Mouse (Mus musculus) forebrain, embryonic 15.5 days (tissue): ENCODE data around the gene Anxa3. TPM values are rescaled to one million over a fixed set of nuclear protein-coding genes. Genes with fewer than 3 reads are reported as not detected.

Experiments used
- ATAC-seq: fragments of 200-750 bp; cut with Nextera tagmentation; replicated peaks from 2 replicates; pipeline ENCODE4 v1.8.0; 2017; ENCODE audit warnings: mild to moderate bottlenecking, moderate TSS enrichment, moderate library complexity
- H3K27ac ChIP-seq: fragments of 300-500 bp; sonication (generic); replicated peaks from 2 replicates; pipeline ENCODE4 v1.5.1; 2015; ENCODE audit warnings: mild to moderate bottlenecking, inconsistent platforms
- H3K27me3 ChIP-seq: fragments of 300-500 bp; sonication (generic); 2 replicates; pipeline ENCODE4 v1.6.1; 2015; ENCODE audit warnings: inconsistent platforms
- H3K36me3 ChIP-seq: fragments of 300-500 bp; sonication (generic); 2 replicates; pipeline ENCODE4 v1.6.1; 2015; ENCODE audit warnings: mild to moderate bottlenecking, inconsistent platforms
- H3K4me1 ChIP-seq: fragments of 300-500 bp; sonication (generic); 2 replicates; pipeline ENCODE4 v1.6.1; 2015; ENCODE audit warnings: inconsistent platforms
- H3K4me2 ChIP-seq: fragments of 300-500 bp; sonication (generic); replicated peaks from 2 replicates; pipeline ENCODE4 v1.6.1; 2015; ENCODE audit warnings: mild to moderate bottlenecking, inconsistent platforms
- H3K4me3 ChIP-seq: fragments of 300-500 bp; sonication (generic); 2 replicates; pipeline ENCODE4 v1.5.1; 2015; ENCODE audit warnings: mild to moderate bottlenecking, inconsistent platforms
- H3K9ac ChIP-seq: fragments of 300-500 bp; sonication (generic); replicated peaks from 2 replicates; pipeline ENCODE4 v1.6.1; 2015; ENCODE audit warnings: mild to moderate bottlenecking, inconsistent platforms
- H3K9me3 ChIP-seq: fragments of 300-500 bp; sonication (generic); 2 replicates; pipeline ENCODE4 v1.6.1; 2016; ENCODE audit warnings: inconsistent platforms
- WGBS: fragments of 180-500 bp; shearing (Covaris S2); methylation state at CpG from one replicate; pipeline ENCODE4 v1.1.7; 2015; ENCODE audit warnings: mixed read lengths; 5-methylcytosine and 5-hydroxymethylcytosine counted together
- polyA plus RNA-seq: library from polyadenylated mRNA; unstranded; fragments of >200 nt; fragmentation: Nextera tagmentation; extraction: Ambion mirVana; gene quantifications from 2 replicates; pipeline ENCODE4 v1.2.1, GENCODE M21; 2015

The Anxa3 gene
- polyA plus RNA-seq, 1 experiment from 2014 or later = 21.5 TPM

DNA sequence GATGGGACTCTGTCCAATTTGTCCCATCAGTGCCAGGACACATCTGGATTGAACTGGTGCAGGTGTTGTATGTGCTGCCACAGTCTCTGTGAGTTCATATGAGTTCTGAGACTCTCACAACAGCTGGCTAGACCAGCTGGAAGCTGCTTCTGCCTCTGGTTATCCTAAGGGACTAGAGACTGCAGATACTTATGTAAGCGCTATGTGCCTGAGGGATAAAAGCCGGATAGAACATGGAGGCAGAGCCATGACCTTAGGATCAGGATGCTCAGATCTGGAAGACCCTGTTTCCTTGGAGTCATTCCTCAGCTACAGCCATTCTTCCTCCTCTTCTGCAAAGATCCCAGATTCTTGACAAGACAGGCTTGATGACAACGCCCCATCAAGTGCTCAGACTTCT, 60.3 kb downstream of the Anxa3 start:
- Histone ChIP-seq H3K4me2 (no peak overlapping the region), H3K9ac (no peak overlapping the region), H3K27me3 (no peaks in the 10 kb centered on the region), H3K27ac (no peak overlapping the region), H3K36me3 (no peaks in the 10 kb centered on the region), H3K4me3 (no peak overlapping the region), H3K4me1 (no peaks in the 10 kb centered on the region), H3K9me3 (no peaks in the 10 kb centered on the region)
- WGBS = 90% methylated on average over 3 of the region's 3 CpGs
- ATAC-seq = no peak

DNA sequence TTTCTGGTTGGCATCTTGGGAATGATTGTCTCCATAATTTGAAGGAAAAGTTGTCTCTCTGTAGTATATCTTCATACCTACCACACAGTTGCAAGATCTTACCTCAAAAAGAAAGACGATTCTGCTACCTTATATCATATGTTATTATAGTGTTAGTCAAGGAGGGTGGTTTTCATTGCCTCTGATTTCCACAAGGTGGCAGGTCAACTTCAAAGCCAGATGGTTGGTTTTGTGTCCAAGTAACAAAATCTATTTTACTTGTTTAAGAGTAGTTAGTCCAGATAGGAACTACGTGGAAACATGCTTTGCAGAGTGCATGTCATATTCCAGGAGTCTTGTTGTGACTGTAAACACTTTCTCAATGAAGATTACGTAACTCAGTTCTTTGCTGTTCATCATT, 61.2 kb downstream of the Anxa3 start:
- no peaks in the 10 kb centered on the region for H3K27me3 ChIP-seq
- no peaks in the 10 kb centered on the region for H3K36me3 ChIP-seq
- no peak overlapping the region for H3K4me2 ChIP-seq
- H3K27ac ChIP-seq = no peak overlapping the region
- no peak for ATAC-seq
- no peaks in the 10 kb centered on the region for H3K4me1 ChIP-seq
- 84% methylated on average over 3 of the region's 3 CpGs for WGBS
- H3K9ac ChIP-seq = no peak overlapping the region
- no peak overlapping the region for H3K4me3 ChIP-seq
- no peaks in the 10 kb centered on the region for H3K9me3 ChIP-seq

- Histone ChIP-seq H3K36me3 (no peaks in the 10 kb centered on the region), H3K27ac (no peak overlapping the region), H3K4me3 (no peak overlapping the region), H3K9ac (no peak overlapping the region), H3K4me2 (no peak overlapping the region), H3K4me1 (no peaks in the 10 kb centered on the region), H3K27me3 (no peaks in the 10 kb centered on the region), H3K9me3 (no peaks in the 10 kb centered on the region)
- no peak for ATAC-seq
- 97% methylated on average over 1 of the region's 1 CpGs for WGBS
Measured at GRCm38 (mm10) chr5:96859938-96860337, 66.8 kb downstream of the Anxa3 start.

- Histone ChIP-seq H3K36me3 (no peaks in the 10 kb centered on the region), H3K4me1 (no peaks in the 10 kb centered on the region), H3K27ac (no peak overlapping the region), H3K9me3 (no peaks in the 10 kb centered on the region), H3K4me3 (no peak overlapping the region), H3K4me2 (no peak overlapping the region), H3K9ac (no peak overlapping the region), H3K27me3 (no peaks in the 10 kb centered on the region)
- 87% methylated on average over 4 of the region's 4 CpGs for WGBS
- no peak for ATAC-seq
Measured at GRCm38 (mm10) chr5:96867171-96867570, 74.0 kb downstream of the Anxa3 start.

GRCm38 (mm10) chr5:96868893-96869292, 75.8 kb downstream of the Anxa3 start:
- H3K9me3 ChIP-seq = no peaks in the 10 kb centered on the region
- H3K27me3 ChIP-seq = no peaks in the 10 kb centered on the region
- no peaks in the 10 kb centered on the region for H3K36me3 ChIP-seq
- H3K9ac ChIP-seq = no peak overlapping the region
- H3K4me3 ChIP-seq = no peak overlapping the region
- H3K27ac ChIP-seq = no peak overlapping the region
- H3K4me1 ChIP-seq = no peaks in the 10 kb centered on the region
- ATAC-seq = no peak
- no peak overlapping the region for H3K4me2 ChIP-seq
- 80% methylated on average over 6 of the region's 6 CpGs for WGBS

DNA sequence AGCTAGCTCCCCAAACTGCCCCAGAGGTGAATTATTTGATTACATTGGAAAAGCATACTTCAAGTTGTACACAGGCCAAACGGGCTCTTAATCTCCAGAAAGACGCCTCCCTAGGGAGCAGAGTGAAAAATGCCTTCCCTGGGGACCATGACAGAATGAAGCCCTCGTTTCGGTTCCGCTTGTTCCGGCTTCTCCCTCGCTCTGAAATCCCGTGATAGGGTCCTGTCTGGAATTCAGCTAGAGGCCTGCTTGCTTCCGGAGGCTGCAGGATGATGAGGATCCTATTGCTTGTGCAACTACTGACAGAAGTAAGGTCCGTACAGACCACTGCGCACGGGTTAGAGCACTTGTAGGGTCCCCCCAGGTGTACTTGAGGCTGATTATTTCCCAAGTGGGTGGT, 77.9 kb downstream of the Anxa3 start:
- ATAC-seq = no peak
- H3K9me3 ChIP-seq = no peaks in the 10 kb centered on the region
- no peaks in the 10 kb centered on the region for H3K36me3 ChIP-seq
- no peak overlapping the region for H3K4me3 ChIP-seq
- no peak overlapping the region for H3K4me2 ChIP-seq
- H3K9ac ChIP-seq = no peak overlapping the region
- H3K4me1 ChIP-seq = no peaks in the 10 kb centered on the region
- 86% methylated on average over 12 of the region's 12 CpGs for WGBS
- no peak overlapping the region for H3K27ac ChIP-seq
- no peaks in the 10 kb centered on the region for H3K27me3 ChIP-seq

DNA sequence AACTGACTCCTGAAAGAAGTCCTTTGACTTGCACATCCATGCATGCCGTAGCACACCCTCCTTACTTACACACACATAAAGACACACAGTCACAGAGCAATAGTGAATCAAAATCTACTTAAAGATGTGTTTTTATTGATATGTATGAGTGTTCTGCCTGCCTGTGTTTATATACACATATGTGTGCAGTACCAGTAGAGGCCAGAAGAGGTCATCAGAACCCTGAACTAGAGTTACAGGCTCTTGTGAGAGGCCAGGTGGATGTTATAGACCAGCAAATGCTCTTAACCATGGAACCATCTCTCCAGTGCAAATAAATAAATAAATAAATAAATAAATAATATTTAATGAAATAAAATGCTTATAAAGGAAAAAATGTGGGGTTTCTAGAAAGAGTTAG, 85.0 kb downstream of the Anxa3 start:
- H3K9ac ChIP-seq = no peak overlapping the region
- H3K36me3 ChIP-seq = no peaks in the 10 kb centered on the region
- no peak overlapping the region for H3K4me3 ChIP-seq
- ATAC-seq = no peak
- no peaks in the 10 kb centered on the region for H3K4me1 ChIP-seq
- H3K4me2 ChIP-seq = no peak overlapping the region
- WGBS = 97% methylated on average over 1 of the region's 1 CpGs
- H3K9me3 ChIP-seq = no peaks in the 10 kb centered on the region
- H3K27ac ChIP-seq = no peak overlapping the region
- H3K27me3 ChIP-seq = no peaks in the 10 kb centered on the region

DNA sequence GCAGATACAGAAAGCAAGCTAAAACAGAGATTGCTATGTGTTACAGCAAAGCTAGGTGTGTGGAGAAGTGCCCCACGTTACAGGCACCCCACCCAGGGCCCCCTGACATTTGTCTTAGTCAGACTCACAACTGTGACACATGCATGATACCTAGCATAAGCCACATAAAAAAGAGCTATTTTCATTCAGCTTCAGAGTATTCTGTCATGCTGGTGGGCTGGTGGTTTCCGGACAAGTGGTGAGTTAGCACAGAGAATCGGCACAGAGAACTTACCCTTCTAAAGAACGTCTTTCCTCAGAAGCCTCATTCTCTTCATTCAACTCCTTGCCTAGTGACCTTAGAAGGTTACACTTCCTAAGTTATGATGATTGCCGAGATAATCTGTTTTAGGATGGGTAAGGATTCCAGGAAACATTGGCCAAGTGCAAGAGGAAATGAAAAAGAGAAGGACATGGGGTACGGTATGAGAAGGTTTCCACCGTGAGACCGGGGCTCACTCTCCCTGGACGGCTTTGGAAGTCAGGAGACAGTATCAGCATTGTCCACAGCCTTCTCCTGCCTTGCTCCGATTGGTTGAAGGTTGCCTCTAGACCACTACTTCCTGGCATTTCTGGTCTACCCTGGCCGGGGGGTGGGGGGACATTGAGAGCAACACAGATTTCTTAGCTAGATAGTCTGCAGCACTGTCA, 85.9 kb downstream of the Anxa3 start:
- Histone ChIP-seq H3K27ac (no peak overlapping the region), H3K4me2 (no peak overlapping the region), H3K4me1 (no peaks in the 10 kb centered on the region), H3K36me3 (no peaks in the 10 kb centered on the region), H3K4me3 (no peak overlapping the region), H3K9ac (no peak overlapping the region), H3K27me3 (no peaks in the 10 kb centered on the region), H3K9me3 (no peaks in the 10 kb centered on the region)
- ATAC-seq = no peak
- 94% methylated on average over 11 of the region's 11 CpGs for WGBS

DNA sequence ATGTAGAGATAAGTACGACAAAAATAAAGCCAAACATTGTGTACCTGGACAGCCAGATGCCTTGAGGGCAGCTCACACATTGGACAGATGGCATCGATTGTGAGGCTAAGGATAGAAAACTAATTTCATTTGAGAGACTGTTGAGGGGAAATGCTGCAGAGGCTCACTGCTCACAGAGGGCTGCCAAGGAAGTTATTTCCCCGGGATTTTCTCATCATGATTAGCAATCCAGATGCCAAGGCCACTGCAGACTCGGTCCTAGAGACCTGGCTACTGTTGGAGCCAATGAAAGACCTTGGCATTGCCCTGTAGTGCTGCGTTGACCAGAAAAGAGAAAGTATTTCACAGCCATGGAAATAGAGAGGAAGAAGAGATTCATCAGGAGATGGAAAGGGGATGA, 87.1 kb downstream of the Anxa3 start:
- H3K36me3 ChIP-seq = no peaks in the 10 kb centered on the region
- ATAC-seq = no peak
- WGBS = 76% methylated on average over 5 of the region's 5 CpGs

DNA sequence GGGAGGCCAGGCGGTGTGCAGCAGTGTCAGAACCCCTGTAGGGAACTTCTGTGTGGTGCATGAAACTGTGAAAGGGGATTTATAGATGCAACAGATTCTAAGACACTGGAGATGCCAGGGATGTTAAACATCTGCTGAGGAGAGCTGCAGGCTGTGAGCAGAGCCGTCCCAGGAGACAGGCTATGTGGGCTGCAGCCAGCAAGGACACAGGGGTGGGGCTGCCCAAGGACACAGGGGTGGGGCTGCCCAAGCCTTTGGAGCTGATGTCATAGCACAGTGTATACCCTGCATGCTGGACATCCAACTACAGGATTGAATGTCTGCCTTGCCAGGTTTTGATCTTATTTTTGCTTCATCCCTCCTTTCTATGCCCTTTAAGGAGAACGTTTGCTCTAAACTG, 88.0 kb downstream of the Anxa3 start:
- H3K27me3 ChIP-seq = no peaks in the 10 kb centered on the region
- no peaks in the 10 kb centered on the region for H3K36me3 ChIP-seq
- H3K4me2 ChIP-seq = no peak overlapping the region
- H3K4me1 ChIP-seq = no peaks in the 10 kb centered on the region
- H3K27ac ChIP-seq = no peak overlapping the region
- H3K9ac ChIP-seq = no peak overlapping the region
- 74% methylated on average over 3 of the region's 3 CpGs for WGBS
- ATAC-seq = no peak
- no peaks in the 10 kb centered on the region for H3K9me3 ChIP-seq
- no peak overlapping the region for H3K4me3 ChIP-seq

More for the DNA sequence above, 87.1 kb downstream of the Anxa3 start:
- Histone ChIP-seq H3K27me3 (no peaks in the 10 kb centered on the region), H3K9ac (no peak overlapping the region), H3K4me2 (no peak overlapping the region), H3K9me3 (no peaks in the 10 kb centered on the region), H3K4me3 (no peak overlapping the region), H3K4me1 (no peaks in the 10 kb centered on the region), H3K27ac (no peak overlapping the region)

DNA sequence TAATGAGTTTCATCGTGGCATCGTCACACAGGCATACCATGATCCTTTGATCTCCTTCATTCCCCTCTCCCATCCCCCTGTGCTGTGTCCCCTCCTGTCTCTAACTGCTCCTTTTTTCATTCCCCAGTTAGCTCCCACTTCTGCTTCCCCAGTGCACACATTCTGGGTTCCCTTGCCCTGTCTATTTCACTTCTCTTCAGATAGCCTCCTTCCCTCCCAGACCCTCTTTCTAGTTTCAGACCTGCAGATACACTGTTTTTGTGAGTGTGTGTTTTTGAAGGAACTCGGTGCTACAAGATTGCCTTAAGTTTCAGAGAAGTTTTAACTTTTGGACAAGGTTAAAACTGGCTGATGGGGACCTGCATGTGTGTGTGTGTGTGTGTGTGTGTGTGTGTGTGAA, 88.5 kb downstream of the Anxa3 start:
- no peak for ATAC-seq
- no peaks in the 10 kb centered on the region for H3K9me3 ChIP-seq
- H3K4me2 ChIP-seq = no peak overlapping the region
- no peak overlapping the region for H3K27ac ChIP-seq
- H3K27me3 ChIP-seq = no peaks in the 10 kb centered on the region
- 71% methylated on average over 3 of the region's 3 CpGs for WGBS
- H3K4me3 ChIP-seq = no peak overlapping the region
- H3K9ac ChIP-seq = no peak overlapping the region
- no peaks in the 10 kb centered on the region for H3K36me3 ChIP-seq
- no peaks in the 10 kb centered on the region for H3K4me1 ChIP-seq

DNA sequence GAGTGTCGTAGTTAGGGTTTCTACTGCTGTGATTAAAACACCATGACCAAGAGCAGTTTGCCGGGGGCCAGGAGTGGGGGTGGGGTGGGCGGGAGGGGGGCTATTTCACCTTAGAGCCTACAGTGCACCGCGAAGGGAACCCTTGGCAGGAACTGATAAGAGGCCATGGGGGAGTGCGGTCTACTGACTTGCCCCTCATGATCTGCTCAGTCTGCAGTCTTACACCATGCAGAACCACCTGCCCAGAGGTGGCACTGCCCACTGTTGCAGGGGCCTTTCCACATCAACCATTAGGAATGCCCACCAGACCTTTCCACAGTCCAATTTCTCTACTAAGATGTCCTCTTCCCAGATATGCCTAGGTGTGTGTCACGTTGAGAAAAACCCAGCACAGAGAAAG, 92.1 kb downstream of the Anxa3 start:
- no peak for ATAC-seq
- WGBS = 91% methylated on average over 7 of the region's 7 CpGs
- no peaks in the 10 kb centered on the region for H3K4me1 ChIP-seq
- H3K36me3 ChIP-seq = no peaks in the 10 kb centered on the region
- no peaks in the 10 kb centered on the region for H3K9me3 ChIP-seq
- no peak overlapping the region for H3K4me3 ChIP-seq
- H3K27me3 ChIP-seq = no peaks in the 10 kb centered on the region
- H3K9ac ChIP-seq = no peak overlapping the region
- H3K4me2 ChIP-seq = no peak overlapping the region
- H3K27ac ChIP-seq = no peak overlapping the region

DNA sequence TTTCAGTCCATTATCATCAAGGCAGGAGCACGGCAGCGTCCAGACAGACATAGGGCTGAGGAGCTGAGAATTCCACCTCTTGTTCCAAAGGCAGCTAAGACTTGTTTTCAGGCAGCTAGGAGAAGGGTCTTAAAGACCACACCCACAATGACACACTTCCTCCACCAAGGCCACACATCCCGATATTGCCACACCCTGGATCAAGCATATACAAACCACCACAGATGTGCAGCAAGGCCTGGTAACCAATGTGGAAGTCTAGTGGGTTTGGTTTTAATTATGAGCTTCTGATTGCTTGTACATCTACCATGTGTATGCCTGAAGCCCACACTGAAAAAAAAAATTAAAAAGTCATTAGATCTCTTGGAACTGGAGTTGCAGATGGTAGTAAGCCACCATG, 95.3 kb downstream of the Anxa3 start:
- no peaks in the 10 kb centered on the region for H3K36me3 ChIP-seq
- H3K9ac ChIP-seq = no peak overlapping the region
- no peak overlapping the region for H3K4me3 ChIP-seq
- H3K27me3 ChIP-seq = no peaks in the 10 kb centered on the region
- no peaks in the 10 kb centered on the region for H3K9me3 ChIP-seq
- no peak overlapping the region for H3K4me2 ChIP-seq
- no peak overlapping the region for H3K27ac ChIP-seq
- no peaks in the 10 kb centered on the region for H3K4me1 ChIP-seq
- WGBS = 91% methylated on average over 3 of the region's 3 CpGs
- ATAC-seq = no peak
